Mouse (Mus musculus): Measurements from ENCODE around the gene Gtf2a1l.

Gtf2a1l gene

DNA sequence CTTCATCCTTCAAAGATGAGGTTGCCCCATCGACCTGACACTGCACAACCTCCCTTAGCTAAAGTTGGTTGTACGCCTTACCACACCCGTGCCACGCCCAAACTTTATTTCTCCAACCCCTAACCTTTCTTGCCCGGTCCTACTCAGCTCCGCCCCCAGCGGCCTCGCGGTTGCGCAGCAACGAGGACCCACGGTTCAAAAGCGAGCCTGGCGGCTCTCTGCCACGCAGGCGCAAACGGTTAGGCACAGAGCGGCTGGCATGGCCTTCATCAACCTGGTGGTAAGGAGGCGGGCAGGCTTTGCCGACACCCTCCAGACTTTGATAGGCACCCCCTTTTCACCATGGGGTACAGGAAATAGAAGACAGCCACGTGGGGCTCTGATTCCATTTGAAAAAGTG lies at the start of gene Gtf2a1l:
Gene Gtf2a1l, plus strand, starts transcription at position 209 of the 400 bp plus-strand sequence.
- peak; percentile 12 for DNase-seq (ENCODE audit: low spot score)

DNA sequence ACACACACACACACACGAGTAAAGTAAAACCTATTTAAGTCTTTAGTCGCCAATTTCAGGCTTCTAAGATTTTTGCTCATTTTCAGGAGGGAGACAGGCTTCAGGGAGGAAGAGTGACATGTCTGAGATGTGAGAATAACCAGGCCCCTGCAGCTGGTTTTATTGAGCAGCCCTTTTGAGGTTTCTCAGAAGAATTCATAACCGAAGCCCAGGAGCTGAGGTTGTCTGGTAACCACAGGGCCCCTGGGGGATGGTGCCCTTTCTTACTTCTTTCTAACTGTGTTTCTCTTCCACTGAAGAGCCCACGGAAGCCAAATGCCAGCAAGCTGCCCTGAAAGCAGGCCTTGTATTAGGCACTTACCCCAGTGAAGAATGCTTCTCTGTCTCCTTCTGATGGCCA lies 47.5 kb upstream of the Gtf2a1l start:
- DNase-seq (ENCODE audit: low spot score) = no peak

DNA sequence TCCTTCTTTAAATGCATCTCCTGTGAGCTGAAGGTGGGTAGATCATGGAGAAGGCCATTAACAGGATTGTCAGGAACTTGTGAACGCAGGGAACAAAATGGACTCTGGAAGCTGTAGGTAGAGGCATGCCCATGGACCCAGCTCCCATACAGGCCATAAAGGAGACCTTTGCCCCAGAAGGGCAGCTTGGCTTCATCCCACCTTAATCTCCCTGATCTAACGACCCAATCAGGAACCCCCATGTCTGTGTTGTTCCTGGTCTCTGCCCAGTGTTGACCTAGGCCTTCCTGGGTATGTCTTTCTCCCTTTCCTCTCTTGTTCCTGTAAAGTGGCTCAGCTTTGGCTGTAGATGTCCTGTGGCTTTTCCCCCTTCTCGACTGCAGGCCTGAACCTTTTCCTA lies 47.1 kb upstream of the Gtf2a1l start:
- no peak for DNase-seq (ENCODE audit: low spot score)

DNA sequence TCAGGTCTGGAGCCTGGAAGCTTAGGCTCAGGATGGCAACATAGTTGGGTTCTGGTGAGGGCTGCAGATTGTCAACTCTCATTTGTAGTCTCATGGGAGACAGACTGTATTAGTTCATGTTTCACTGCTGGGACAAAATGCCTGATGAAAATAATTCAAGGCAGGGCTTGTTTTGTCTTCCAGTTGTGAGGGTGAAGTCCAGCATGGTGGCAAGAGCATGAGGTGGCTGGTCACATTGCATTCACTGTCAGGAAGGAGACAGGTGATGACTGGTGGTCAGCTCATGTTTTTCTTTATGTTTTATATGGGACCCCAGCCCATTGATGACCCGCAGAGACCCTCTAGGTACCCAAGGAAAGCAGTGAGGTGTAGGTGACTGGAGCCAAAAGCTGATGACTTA lies 45.7 kb upstream of the Gtf2a1l start:
- no peak for DNase-seq (ENCODE audit: low spot score)

DNA sequence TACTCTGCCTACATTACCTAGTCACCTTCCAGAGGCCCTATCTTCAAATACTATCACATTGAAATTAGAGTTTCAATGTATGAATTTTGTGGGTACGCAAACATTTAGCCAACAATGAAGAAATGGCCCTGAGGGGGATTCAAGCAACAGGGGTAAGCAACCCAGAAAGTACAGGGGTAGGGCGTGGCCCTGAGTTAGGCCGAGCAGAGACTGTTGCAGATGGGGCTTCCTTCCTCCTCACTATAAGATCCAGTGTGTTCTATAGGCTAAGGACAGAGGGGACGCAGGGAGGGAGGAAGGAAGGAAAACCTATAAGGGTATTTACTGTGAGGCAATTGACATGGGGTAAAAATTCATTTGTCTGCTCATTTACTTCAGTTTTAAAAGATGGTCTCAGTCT lies 44.1 kb upstream of the Gtf2a1l start:
- no peak for DNase-seq (ENCODE audit: low spot score)

DNA sequence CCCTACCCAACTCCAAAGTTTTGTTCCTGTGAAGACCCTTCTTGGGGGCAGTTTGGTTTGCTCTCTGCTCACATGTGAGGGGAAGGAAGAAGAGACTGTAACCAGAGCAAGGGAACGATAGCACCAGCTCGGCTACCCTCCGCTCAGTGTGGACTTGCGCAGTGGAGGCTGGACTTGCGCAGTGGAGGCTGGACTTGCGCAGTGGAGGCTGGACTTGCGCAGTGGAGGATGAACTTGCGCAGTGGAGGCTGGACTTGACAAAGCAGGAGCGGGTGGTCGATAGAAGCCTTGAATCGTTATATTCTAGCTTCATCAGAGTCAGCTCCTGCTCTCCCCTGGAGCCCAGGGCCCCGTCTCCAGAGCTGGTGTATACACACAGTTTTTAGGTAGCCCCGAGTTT lies 43.1 kb upstream of the Gtf2a1l start:
- no peak for DNase-seq (ENCODE audit: low spot score)

DNA sequence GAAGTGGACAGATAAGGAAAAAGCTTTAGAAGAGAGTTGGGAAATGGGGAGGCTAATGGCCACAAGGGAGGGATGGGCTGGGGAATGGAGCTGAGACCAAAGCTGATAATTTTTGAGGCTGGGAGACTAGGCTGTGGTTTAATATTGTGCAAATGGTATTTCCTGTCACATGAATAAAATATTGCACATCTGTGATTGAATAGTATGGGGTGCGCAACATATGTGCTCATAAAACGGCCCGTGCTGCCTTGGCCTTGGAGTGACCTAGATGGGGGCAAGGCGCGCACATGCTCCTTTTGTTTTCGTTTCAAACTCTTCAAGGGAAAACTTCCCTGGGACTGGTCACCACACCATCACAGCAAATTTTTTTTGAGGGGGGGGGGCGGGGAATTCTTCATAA lies 42.5 kb upstream of the Gtf2a1l start:
- DNase-seq (ENCODE audit: low spot score) = no peak

DNA sequence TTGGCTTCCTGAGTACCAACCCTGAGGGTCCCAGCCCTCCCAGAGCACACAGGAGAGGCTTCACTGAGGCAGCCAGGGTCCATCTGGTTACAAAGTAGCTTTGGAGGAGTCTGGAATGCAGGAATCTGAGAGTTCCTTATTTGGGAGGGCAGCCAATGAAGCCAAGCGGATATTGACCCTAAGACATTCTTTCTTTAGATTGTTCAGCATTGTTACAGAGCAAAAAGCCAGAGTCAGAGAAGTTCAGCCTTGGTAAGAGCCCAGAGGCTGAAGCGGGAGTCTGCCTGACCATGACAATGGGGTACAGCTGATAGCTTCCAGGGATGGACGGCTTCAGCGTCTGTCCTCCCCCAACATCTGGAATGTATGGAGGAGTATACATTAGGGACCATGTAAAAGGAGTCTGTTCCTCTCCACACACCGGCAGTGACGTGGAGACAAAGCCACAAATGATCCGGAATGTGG lies 42.1 kb upstream of the Gtf2a1l start:
- DNase-seq (ENCODE audit: low spot score) = no peak

DNA sequence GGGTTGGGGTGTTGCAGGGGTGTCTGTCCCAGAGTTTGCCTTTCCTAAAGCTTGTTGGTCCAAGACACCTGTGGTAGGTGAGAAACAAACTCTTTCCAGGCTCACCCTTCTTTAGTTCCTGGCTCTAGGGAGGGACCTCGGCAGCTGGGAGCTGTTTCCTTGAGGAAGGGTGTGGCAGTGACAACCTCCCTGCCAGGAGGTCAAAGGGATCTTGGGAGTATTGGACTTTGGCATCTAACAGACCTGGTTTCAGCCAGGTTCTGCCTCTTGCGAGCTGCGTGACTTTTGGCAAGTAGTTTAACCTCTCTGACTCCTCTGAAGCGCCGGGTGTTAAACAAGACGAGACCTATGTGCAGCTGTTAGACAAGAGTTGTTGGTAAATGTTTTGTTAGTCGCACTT lies 41.3 kb upstream of the Gtf2a1l start:
- DNase-seq (ENCODE audit: low spot score) = peak; percentile 38

DNA sequence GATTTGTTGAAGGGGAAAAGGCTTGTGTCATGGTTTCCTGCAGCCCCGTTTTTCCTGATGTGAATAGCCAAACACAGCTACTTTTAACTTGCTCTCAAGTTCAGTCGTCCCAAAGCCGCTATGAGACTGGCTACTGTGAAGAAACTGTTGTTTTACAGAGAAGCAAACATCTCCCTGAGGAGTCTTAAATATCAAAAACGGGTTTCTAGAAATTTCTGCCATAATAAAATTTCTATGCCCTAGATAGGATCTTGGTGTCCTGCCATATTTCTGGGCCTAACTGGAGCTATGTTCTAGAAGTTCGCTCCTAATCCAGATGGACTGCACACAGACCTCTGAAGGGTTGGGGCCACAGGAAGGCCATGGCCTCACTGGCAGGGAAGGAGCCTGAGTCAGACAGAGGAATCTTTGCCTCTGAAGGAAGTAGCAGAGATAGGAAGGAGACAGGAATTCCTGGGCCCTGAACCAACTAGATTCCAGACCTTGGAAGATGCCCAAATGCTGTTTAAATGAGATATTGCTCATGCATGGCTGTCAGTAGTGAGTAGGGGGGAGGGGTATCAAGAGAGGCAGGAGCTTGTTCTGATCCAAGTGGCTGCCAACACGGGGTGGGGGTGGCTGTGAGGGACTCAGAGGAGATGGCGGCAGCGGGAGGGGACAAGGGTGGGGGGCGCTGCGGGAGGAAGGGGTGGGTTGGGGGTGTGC lies 39.6 kb upstream of the Gtf2a1l start:
- DNase-seq (ENCODE audit: low spot score) = peak; percentile 92

DNA sequence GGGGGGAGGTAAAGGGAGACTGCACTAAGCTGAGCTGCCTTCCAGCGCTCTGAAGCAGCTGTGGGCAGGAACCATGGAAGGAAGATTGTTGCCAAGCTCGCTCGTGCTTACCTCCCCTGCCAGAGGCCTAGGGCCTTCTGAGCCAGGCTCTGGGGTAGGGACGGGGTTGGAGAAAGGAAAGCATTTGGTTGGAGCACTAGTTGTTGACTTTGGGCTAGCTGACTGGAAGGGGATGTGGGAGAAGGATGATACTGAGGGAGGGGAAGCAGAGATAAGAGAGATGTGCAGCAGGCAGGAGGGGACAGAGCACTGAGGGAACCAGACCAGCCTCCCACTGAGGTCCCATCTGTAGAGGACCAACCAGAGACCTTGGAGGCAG lies 39.1 kb upstream of the Gtf2a1l start:
- peak; percentile 51 for DNase-seq (ENCODE audit: low spot score)

DNA sequence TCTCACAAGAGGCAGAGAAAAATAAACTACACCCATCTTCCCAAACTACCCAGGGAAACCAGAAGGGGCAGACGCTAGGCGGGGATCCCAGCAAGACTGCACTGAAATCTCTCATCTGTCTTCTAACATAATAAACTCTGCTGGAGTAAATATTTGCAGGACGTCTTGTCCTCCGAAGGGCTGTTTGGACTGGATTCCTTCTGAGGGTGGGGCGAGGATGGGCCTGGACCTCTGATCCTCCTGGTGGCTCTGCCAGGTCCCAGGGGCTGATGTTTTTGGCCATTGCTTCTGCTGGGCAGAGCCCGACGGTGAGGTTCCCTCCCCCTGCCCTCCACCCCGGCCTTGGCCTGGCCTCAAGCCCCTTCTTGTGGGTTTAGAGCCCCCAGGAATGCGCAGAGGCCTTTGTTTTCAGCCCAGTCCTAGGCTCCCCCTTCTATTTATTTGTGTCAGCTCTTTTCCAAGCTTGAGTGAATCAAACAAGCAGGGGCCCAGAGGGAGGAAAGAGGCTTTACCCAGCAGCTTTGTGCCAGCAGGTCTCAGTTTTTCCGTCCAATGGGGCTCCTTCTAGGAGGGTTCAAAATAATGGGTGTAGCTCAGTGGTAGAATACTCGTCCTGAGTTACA lies 38.4 kb upstream of the Gtf2a1l start:
- peak; percentile 90 for DNase-seq (ENCODE audit: low spot score)

DNA sequence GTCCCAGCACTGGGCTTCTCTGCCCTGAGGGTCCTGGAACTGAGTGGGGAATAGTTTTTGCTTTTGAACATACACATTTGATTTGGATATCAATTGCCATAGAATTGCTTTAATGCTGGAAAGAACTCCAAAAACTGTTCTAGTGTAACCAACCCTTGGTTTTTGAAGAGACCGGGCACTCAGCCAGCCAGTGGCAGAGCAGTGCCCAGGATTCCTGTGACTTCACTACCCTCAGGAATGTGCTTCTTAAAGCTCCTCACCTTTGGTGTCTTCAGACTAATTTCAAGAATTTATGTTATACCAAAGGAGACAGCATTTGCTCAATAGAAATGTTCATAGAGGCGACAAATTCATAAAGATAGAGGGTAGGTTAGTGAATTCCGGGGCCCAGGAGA lies 37.9 kb upstream of the Gtf2a1l start:
- peak; percentile 66 for DNase-seq (ENCODE audit: low spot score)

DNA sequence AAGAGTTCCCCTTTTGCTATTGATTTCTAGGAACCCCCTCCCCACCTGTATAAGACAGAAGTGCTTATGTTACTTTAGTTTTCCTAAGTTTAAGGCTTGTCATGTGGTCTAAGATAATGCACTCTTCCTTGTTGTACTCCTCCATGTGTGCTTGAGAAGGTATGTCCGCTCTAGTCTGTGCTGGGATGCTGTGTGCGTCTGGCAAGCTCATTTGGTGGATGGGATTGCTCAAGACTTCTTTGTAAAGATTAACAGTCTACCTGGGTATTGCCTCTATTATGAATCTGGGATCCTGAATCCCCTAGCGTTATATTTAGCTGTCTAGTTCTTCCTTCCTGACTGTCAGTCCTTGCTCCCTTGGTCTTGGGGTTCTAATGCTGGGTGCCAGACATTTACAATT lies 35.8 kb upstream of the Gtf2a1l start:
- no peak for DNase-seq (ENCODE audit: low spot score)

DNA sequence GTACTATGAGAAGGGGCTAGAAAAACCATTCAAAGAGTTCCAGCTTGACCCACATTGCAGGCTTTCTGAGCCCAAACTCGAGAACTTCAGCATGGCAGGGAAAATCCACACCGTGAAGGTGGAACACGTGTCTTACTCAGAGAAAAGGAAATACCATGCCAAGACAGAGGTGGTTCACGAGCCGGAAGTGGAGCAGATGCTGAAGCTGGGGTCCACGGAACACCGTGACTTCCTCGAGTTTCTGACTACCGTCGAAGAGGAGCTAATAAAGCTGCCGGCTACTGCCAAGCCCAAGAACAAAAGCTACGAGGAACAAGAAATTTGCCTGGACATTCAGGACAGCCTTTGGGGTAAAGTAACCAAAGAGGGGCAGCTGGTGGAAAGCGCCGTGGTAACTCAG lies 32.4 kb upstream of the Gtf2a1l start:
- no peak for DNase-seq (ENCODE audit: low spot score)

DNA sequence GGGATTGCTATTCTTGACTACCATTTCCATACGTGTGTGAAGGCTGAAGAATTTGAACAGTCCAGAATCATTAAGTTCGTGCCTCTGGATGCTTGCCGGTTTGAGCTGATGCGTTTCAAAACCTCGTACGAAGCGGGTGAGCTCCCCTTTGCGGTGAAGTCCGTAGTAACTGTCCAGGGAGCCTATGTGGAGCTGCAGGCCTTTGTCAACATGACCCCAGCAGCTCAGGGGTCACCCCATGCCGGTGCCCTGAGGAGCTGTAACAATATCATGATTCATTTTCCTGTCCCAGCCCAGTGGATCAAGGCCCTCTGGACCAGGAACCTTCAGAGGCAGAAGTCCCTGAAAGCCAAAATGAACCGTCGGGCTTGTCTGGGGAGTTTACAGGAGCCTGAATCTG lies 31.9 kb upstream of the Gtf2a1l start:
- no peak for DNase-seq (ENCODE audit: low spot score)

DNA sequence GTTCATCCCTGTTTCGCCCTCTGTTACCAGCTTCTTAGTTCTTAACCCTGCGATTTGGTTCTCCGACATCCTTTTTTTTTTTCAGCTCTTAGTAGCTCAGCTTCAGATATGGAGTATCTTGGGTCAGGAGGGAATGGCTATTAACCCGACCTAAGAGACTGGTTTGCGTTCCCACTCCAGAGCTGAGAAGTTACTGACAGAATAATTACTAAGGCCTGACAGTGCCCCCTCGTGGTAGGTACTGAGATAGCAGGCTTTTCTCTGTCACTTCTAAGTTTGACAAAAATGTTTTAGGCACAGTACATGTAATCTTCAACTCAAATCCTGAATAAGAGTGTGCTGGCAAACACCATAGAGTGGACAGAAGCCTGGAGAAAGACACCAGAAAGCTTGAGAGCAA lies 27.4 kb upstream of the Gtf2a1l start:
- DNase-seq (ENCODE audit: low spot score) = peak; percentile 75

DNA sequence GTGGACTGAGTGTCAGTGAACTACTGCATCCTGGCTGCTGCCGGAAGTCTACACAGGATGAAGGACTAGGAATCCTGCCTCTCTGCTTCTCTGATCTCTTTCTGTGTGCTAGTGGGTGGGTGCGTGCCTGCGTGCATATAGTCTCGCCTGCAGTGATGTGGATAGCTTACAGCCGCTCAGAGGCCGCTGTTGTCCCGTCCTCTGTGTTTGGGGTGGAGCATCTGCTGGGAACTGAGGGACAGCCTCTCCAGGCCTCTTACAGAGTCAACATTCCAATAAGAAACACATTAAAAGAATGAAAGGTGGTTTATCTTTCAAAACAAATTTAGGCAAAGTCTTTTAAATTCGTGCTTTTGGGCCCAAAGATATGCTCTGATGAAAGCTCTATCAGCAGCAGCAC lies 26.6 kb upstream of the Gtf2a1l start:
- DNase-seq (ENCODE audit: low spot score) = no peak

DNA sequence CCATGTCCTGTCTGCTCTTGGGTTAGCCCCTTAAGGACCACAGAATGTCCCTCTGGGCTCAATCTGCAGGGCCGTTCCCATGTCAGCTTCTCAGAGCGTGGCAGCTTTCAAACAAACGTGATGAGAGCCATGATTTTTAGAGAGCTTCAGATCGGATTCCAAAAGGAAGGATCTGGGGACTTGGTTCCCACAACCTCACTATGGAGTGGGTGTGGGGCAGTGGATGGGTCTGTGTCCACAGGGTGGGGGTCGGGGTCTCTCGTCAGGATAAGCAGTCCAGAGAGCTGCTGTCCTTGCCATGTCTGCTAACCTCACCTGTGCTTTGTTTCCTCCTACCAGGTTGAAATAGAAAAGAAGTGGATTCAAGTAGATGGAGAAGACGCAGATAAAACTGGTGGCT lies 23.6 kb upstream of the Gtf2a1l start:
- no peak for DNase-seq (ENCODE audit: low spot score)

DNA sequence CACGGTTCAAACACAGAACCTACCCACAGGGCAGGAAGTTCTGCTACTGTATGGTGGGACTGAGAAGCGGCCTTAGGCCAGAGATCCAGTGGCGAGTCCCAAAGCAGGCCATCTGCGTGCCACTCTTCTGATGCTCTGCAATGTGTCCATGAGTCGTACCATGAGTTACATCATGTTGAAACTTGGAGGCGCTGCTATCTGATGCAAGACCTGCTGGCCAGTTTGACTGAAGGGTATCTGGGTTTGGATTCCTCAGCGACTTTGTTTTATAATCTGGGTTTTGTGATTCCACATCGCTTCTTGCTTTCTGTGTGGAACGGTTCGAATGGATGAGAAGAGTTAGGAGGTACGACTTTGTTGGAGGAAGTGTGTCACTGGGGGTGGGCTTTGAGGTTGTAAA lies 23.2 kb upstream of the Gtf2a1l start:
- no peak for DNase-seq (ENCODE audit: low spot score)

DNA sequence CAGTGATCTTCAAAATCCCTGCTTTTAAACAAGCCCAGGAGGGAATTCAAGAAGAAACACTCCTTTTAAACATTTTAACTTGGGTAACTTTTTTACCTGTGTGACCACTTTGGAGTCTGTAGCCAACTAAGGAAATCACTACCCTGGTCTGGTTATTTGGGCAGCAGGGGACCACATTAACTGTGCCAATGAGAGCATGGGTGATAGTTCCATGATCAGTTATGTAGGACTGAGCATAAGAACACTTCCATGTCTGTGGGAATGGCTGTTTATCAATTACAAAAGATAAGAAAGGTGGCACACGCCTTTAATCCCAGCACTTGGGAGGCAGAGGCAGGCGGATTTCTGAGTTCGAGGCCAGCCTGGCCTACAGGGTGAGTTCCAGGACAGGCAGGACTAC lies 21.3 kb upstream of the Gtf2a1l start:
- no peak for DNase-seq (ENCODE audit: low spot score)

DNA sequence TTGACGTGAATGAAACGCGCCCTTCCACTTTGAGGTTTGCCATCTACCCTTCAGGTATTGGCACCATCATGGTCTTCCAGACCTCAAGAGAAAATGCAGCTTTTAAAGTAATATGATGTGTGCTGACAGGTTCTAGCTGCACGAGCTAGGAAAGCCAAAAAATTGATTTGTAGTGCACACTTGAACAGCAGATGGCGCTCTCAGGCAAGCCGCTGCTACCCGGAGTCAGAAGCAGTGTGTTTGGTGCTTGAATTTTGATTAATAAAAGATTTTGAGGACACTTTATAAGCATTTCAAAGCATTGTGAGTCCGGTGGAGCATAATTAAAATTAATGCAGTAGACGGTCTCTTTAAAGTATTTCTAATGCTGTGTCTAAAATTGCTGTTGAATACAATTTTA lies 16.4 kb upstream of the Gtf2a1l start:
- peak; percentile 44 for DNase-seq (ENCODE audit: low spot score)

DNA sequence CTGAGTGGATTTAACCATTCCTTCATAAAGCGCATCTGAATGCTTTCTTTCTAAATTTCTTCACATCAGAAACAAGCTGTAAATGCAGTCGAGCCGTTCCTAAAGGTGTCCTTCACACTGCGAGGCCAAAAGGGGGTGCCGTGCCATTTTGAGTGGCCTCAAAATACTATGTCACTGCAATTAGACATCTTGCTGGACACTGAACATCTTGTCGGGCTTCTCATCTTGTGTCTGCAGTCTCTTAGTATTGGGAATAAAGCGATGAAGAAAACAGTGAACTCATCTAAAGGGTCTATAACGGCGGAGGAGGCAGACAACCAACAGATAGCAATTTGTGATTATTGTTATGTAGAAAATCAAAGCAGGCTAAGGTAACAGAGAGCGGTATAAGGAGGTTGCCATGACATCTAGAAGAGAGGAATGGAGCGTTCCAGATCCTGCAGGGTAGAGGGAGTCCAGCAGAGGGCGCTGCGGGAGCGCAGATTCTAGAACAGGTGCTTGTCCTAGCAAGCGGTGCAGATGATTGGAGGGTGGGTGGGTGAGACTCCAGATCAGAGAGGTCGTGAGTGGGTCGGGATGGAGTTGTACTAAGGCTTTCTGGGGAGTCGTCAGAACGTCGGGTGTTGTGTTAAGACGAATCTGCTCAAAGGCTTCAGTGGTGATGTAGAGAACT lies 15.6 kb upstream of the Gtf2a1l start:
- DNase-seq (ENCODE audit: low spot score) = peak; percentile 62

DNA sequence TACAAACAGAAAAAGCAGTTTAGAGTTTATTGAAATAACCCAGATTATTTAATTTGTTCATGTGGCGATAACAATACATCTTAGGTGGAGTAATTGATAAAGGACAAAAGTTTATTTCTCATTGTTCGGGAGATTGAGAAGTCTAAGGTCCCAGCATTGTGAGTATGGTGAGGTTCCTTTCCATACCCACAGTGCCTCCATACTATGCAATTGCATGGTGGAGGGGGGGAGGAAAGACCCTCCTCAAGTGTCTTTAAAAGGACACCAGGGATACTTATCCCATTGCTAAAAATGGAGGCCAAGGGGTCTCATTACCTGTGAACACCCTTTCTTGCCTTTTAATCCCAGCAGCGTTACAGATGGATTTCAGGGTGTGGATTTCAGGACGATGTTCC lies 15.1 kb upstream of the Gtf2a1l start:
- no peak for DNase-seq (ENCODE audit: low spot score)
